Mouse (Mus musculus): ENCODE results near the gene Cln3.

The Cln3 gene

DNA sequence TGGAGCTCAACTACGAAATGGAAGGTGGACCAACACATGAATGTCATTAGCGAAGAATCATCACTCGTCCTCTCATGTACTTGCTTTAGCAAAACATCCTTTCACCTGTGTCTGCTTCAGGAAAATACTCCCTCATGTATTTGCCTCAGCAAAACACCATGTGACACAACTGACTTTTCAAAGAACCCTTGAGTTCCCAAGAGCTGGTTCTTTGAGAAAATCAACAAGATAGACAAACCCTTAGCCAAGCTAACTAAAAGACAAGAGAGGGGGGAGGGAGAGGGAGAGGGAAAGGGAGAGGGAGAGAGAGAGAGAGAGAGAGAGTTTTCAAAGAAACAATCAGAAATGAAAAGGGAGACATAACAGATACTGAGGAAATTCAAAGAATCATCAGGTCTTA is 62.3 kb downstream of the Cln3 start:
- no peak for DNase-seq (ENCODE audit: low read depth in 2 of 2, low spot score in 2 of 2)
